Mouse (Mus musculus): Measurements from ENCODE around the gene Trak2. TPM values are rescaled to one million over a fixed set of nuclear protein-coding genes. Genes with fewer than 3 reads are reported as not detected.
"Not testable (repeated sequence)": the region's sequence is repeated elsewhere in the genome, so short reads cannot be mapped to it uniquely, and the experiment has no call there.

Trak2 gene
- polyA plus RNA-seq, 1 experiment from 2014 or later: 22.8 TPM

DNA sequence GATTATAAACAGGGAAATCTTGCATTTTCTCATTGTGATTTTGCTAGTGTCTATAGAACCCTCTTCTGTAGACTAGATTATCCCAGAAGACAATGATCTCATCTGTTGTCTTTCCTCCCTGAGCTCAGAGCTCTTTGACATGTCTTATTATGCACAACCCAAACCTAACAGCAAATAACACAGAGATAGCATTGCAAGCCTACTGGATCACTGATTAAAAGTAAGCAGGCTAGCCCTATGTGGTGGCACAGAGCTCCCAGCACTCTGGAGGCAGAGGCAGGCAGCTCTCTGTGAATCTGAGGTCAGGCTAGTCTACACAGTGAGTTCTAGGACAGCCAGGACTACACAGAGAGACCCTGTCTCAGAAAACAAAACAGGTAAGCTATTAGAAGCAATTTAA lies 10.4 kb downstream of the Trak2 start:
- TF ChIP-seq EP300 (IDR thresholded peaks at IDR 0.05; ENCODE audit: low read depth) (no peak), CTCF (IDR thresholded peaks at IDR 0.05; ENCODE audit: low read depth) (no peak)
- H3K4me2 ChIP-seq (ENCODE audit: low read depth, low read length): peak overlapping the region; percentile 49
- ATAC-seq (peak; percentile 28), DNase-seq (no peak)
- H3K9me3 ChIP-seq (ENCODE audit: low read length): no peaks in the 10 kb centered on the region
- H3K9ac ChIP-seq (replicated peaks): peak overlapping the region; percentile 39
- peak overlapping the region; percentile 87 for H3K27ac ChIP-seq (ENCODE audit: low read depth)
- no peaks in the 10 kb centered on the region for H3K27me3 ChIP-seq (ENCODE audit: insufficient read depth, low read length)
- peak overlapping the region; percentile 1; the same call in 1 of the 2 replicates for H3K4me3 ChIP-seq (ENCODE audit: low read depth, low read length)
- H3K36me3 ChIP-seq (replicated peaks; ENCODE audit: insufficient read depth, low read length): no peaks in the 10 kb centered on the region; the same call in 1 of the 2 replicates
- H3K4me1 ChIP-seq (ENCODE audit: insufficient read depth): peaks cover 59% of the 10 kb centered on the region

GRCm38 (mm10) chr1:58962418-58962817 lies 10.8 kb downstream of the Trak2 start:
- 51% methylated on average over 5 of the region's 5 CpGs for WGBS (ENCODE audit: insufficient replicate concordance)
- H3K9me3 ChIP-seq (ENCODE audit: low read length): no peaks in the 10 kb centered on the region
- ATAC-seq (peak; percentile 85), DNase-seq (peak; percentile 44)
- H3K27ac ChIP-seq (ENCODE audit: low read depth): peak overlapping the region; percentile 87
- H3K4me1 ChIP-seq (ENCODE audit: insufficient read depth): peaks cover 58% of the 10 kb centered on the region
- H3K36me3 ChIP-seq (replicated peaks; ENCODE audit: insufficient read depth, low read length): no peaks in the 10 kb centered on the region; the same call in 1 of the 2 replicates
- peak overlapping the region; percentile 1; the same call in 1 of the 2 replicates for H3K4me3 ChIP-seq (ENCODE audit: low read depth, low read length)
- peak overlapping the region; percentile 39 for H3K9ac ChIP-seq (replicated peaks)
- TF ChIP-seq CTCF (IDR thresholded peaks at IDR 0.05; ENCODE audit: low read depth) (no peak), EP300 (IDR thresholded peaks at IDR 0.05; ENCODE audit: low read depth) (peak; percentile 99)
- H3K4me2 ChIP-seq (ENCODE audit: low read depth, low read length): peak overlapping the region; percentile 49
- H3K27me3 ChIP-seq (ENCODE audit: insufficient read depth, low read length): no peaks in the 10 kb centered on the region

DNA sequence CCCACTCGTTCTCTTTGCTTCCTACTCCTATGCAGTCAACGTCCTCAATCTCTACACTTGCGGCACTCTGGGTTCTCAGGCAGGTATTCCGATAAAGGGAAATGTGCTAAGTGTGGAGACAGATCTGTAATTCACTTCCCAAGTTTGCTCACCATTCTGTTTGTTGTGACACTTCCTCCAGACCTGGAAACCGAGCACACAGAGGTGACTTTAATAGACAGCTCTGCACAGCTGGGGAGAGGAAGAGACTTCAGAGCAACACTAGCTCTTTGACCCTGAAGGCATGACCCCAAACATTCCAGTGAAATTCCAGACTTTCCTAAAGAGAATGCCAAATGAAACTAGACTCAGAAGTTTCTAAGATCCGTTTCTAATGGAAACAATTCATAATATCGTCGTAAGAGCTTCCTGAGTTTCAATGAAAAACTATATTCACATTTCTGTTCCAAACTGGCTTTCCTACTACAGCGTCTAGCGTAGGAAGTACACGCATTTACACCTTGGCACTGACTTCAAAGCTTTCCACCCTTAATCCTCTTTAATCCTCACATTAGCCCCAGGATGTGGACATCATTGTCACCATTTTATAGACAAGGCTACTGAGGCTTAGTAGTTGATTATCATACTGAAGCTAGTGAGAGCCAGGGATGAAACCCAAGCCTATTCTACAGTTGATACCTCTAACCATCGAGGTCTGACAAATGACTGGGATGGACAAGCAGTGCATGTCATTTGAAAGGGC lies 11.9 kb downstream of the Trak2 start:
- WGBS (ENCODE audit: insufficient replicate concordance): 58% methylated on average over 12 of the region's 12 CpGs
- no peak for ATAC-seq
- Histone ChIP-seq H3K4me1 (ENCODE audit: insufficient read depth) (peaks cover 57% of the 10 kb centered on the region), H3K27ac (ENCODE audit: low read depth) (peak overlapping the region; percentile 87), H3K9me3 (ENCODE audit: low read length) (no peaks in the 10 kb centered on the region), H3K27me3 (ENCODE audit: insufficient read depth, low read length) (no peaks in the 10 kb centered on the region), H3K36me3 (replicated peaks; ENCODE audit: insufficient read depth, low read length) (no peaks in the 10 kb centered on the region; the same call in 1 of the 2 replicates), H3K4me3 (ENCODE audit: low read depth, low read length) (peak overlapping the region; percentile 11), H3K9ac (replicated peaks) (peak overlapping the region; percentile 31), H3K4me2 (ENCODE audit: low read depth, low read length) (peak overlapping the region; percentile 49)
- no peak for TF ChIP-seq CTCF (IDR thresholded peaks at IDR 0.05; ENCODE audit: low read depth)
- TF ChIP-seq EP300 (IDR thresholded peaks at IDR 0.05; ENCODE audit: low read depth): 0 out of 2 replicates have a peak, but pooled peaks have one; percentile 16
- no peak for DNase-seq

GRCm38 (mm10) chr1:58959682-58960081 lies 13.5 kb downstream of the Trak2 start:
- DNase-seq: no peak
- TF ChIP-seq EP300 (IDR thresholded peaks at IDR 0.05; ENCODE audit: low read depth) (no peak), CTCF (IDR thresholded peaks at IDR 0.05; ENCODE audit: low read depth) (no peak)

GRCm38 (mm10) chr1:58958789-58959526 lies 14.3 kb downstream of the Trak2 start:
- H3K4me1 ChIP-seq (ENCODE audit: insufficient read depth): peaks cover 66% of the 10 kb centered on the region
- not testable (repeated sequence) for H3K4me3 ChIP-seq (ENCODE audit: low read depth, low read length); H3K36me3 ChIP-seq (replicated peaks; ENCODE audit: insufficient read depth, low read length); ATAC-seq; H3K4me2 ChIP-seq (ENCODE audit: low read depth, low read length); H3K9ac ChIP-seq (replicated peaks); H3K9me3 ChIP-seq (ENCODE audit: low read length); H3K27me3 ChIP-seq (ENCODE audit: insufficient read depth, low read length)
- peak overlapping the region; percentile 41; the same call in 1 of the 2 replicates for H3K27ac ChIP-seq (ENCODE audit: low read depth)
- WGBS (ENCODE audit: insufficient replicate concordance): 79% methylated on average over 16 of the region's 16 CpGs
- DNase-seq: peak; percentile 9

More at GRCm38 (mm10) chr1:58959682-58960081, 13.5 kb downstream of the Trak2 start:
- ATAC-seq: no peak
- Histone ChIP-seq H3K4me2 (ENCODE audit: low read depth, low read length) (peak overlapping the region; percentile 30; the same call in 1 of the 2 replicates), H3K9me3 (ENCODE audit: low read length) (no peaks in the 10 kb centered on the region), H3K27me3 (ENCODE audit: insufficient read depth, low read length) (no peaks in the 10 kb centered on the region), H3K36me3 (replicated peaks; ENCODE audit: insufficient read depth, low read length) (no peaks in the 10 kb centered on the region; the same call in 1 of the 2 replicates), H3K4me3 (ENCODE audit: low read depth, low read length) (no peak overlapping the region), H3K9ac (replicated peaks) (0 out of 2 replicates have a peak overlapping the region, but pooled peaks have one; percentile 22), H3K4me1 (ENCODE audit: insufficient read depth) (peaks cover 65% of the 10 kb centered on the region), H3K27ac (ENCODE audit: low read depth) (0 out of 2 replicates have a peak overlapping the region, but pooled peaks have one; percentile 44)
- WGBS (ENCODE audit: insufficient replicate concordance): 64% methylated on average over 2 of the region's 2 CpGs

GRCm38 (mm10) chr1:58957931-58958330 lies 15.3 kb downstream of the Trak2 start:
- Histone ChIP-seq H3K4me1 (ENCODE audit: insufficient read depth) (peaks cover 66% of the 10 kb centered on the region), H3K4me3 (ENCODE audit: low read depth, low read length) (no peak overlapping the region), H3K27me3 (ENCODE audit: insufficient read depth, low read length) (no peaks in the 10 kb centered on the region), H3K4me2 (ENCODE audit: low read depth, low read length) (peak overlapping the region; percentile 34; the same call in 1 of the 2 replicates), H3K9me3 (ENCODE audit: low read length) (no peaks in the 10 kb centered on the region), H3K9ac (replicated peaks) (0 out of 2 replicates have a peak overlapping the region, but pooled peaks have one; percentile 16), H3K36me3 (replicated peaks; ENCODE audit: insufficient read depth, low read length) (no peaks in the 10 kb centered on the region), H3K27ac (ENCODE audit: low read depth) (peak overlapping the region; percentile 31)
- DNase-seq (peak; percentile 14), ATAC-seq (no peak)
- TF ChIP-seq CTCF (IDR thresholded peaks at IDR 0.05; ENCODE audit: low read depth) (no peak), EP300 (IDR thresholded peaks at IDR 0.05; ENCODE audit: low read depth) (no peak)
- 45% methylated on average over 2 of the region's 2 CpGs for WGBS (ENCODE audit: insufficient replicate concordance)

All from liver, postnatal 0 days (tissue).